Mouse (Mus musculus): ENCODE measurements around the gene Gabrb3.

GRCm38 (mm10) chr7:57421044-57421443 is 1.6 kb downstream of the Gabrb3 start:
- no peak for TF ChIP-seq POLR2A (IDR thresholded peaks at IDR 0.05; ENCODE audit: low read depth, low read length)
- TF ChIP-seq CTCF (conservative IDR thresholded peaks at IDR 0.05; ENCODE audit: insufficient read depth, insufficient read length, low read depth, low read length) = no peak

All from kidney, adult 2 months (tissue).